Mouse (Mus musculus): ENCODE results near the gene Tnfaip8l1.
A peak's percentile ranks its signal among the peaks of the same experiment; 100 is the strongest.

Tnfaip8l1 gene

GRCm38 (mm10) chr17:56185281-56186141, 23.2 kb downstream of the Tnfaip8l1 start:
- peak; percentile 72 for DNase-seq

DNA sequence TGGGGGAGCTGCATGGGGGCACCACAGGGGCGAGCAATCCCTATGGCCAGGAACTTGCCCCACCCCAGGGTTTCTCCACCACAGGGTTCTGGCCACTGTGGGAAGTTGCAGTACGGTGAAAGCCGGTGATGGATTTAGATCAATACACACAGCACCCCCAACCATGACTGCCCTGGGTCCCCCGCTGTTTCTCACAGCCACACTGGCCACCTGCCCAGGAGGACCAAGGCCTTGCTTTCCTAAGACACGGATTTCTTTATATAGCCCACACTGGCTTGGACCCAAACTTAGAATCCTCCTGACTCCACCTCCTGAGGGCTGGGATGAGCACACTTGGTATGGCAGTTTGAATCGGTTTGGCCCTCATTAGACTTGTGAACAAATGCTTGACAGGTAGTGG, 29.0 kb downstream of the Tnfaip8l1 start:
- DNase-seq: no peak

DNA sequence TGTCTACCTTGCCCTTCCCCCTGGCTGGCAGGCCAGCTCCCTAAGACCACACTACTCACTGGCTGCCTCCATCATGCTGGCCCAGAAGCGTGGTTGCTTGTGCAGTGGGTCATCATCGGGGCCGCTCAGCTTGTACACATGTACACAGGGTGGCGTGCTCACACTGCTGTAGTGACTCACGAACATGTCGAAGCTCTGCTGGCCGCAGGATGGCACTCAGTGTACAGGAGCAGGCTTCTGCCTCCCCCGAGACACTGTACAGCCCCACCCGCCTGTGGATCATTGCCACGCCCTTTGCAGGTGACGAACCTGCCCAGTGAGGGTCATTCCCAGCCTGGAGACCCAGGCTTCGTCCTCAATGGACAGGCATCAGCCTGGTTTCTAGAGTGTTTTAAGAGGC, 32.1 kb downstream of the Tnfaip8l1 start:
- no peak for DNase-seq

- DNase-seq: peak; percentile 55
Measured at GRCm38 (mm10) chr17:56194765-56195164, 32.5 kb downstream of the Tnfaip8l1 start.

- no peak for DNase-seq
Measured at GRCm38 (mm10) chr17:56196860-56197259, 34.6 kb downstream of the Tnfaip8l1 start.

GRCm38 (mm10) chr17:56200586-56200985, 38.3 kb downstream of the Tnfaip8l1 start:
- no peak for DNase-seq

- no peak for DNase-seq
Measured at GRCm38 (mm10) chr17:56201642-56202041, 39.4 kb downstream of the Tnfaip8l1 start.

- no peak for DNase-seq
Measured at GRCm38 (mm10) chr17:56202476-56202875, 40.2 kb downstream of the Tnfaip8l1 start.

- no peak for DNase-seq
Measured at GRCm38 (mm10) chr17:56203729-56204128, 41.5 kb downstream of the Tnfaip8l1 start.

DNA sequence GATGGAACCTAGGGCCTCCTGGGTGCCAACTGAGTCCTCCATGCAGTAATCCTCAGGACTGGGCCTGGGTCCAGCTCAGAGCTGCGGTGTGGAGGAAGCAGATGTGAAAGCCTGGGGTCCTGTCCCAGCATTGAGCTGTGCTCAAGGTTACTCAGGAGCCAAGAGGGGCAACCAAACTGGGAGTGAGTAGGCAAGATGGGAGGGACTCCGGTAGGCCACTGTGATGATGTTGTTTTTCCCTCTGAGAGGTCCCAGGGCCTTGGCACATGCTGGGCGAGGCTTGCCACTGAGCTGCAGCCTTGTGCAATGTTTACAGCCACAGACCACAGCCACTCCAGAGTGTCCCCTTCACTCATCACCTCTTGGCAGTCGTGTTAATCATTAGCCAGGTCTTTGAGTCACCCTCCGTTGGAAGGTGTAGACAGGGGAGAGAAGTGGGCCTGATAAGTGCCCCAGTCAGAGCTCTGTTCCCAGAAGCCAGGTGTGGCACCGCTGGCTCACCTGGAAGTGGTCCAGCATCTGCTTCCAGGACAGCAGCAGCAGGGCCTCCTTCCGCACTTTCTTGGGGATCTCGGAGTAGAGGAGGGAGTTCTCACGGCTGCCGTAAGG, 44.1 kb downstream of the Tnfaip8l1 start:
- DNase-seq: no peak

- no peak for DNase-seq
Measured at GRCm38 (mm10) chr17:56206986-56207674, 44.9 kb downstream of the Tnfaip8l1 start.

DNA sequence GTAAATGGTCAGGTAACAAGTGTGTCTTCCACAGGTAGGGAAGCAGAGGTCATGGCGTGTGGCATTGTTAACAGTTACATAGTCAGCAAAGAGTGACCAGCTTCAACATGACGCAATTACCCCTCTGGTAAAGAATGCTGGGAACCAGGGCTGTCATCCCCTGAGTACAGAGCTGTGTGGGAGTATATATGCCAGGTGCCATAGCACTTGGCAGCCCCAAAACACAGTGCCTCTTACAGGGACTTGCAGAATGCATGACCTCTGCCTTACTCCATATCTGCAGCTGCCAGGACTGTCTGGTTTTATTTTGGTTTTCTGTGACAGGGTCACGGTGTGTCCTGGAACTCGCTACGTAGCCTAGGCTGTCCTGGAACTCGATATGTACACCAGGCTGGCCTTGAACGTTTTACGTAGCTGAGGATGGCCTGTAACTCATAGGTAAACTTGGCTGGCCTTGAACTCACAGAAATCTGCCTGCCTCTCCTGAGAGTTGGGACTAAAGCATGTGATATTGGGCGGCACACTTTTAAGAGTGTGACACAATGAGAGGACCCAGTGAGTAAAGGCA, 45.8 kb downstream of the Tnfaip8l1 start:
- no peak for DNase-seq

DNA sequence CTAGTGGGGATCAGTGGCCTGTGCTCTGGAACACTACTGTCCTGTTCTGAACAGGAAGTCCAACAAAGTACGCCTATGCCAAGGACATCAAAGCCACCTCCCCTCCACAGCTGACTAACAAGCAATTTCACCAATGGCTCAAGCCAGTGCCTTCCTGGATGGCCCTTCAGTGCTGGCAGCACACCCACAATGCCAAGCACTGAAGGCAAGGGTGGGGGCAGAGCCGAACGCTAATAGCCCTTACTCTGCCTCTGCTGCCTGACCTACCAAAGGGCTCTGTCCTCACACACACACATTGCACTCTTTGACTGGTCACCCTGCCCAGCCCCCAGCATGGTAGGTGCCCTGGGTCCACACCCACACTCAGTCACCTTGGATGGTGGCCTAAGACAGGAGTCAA, 46.5 kb downstream of the Tnfaip8l1 start:
- DNase-seq: no peak

DNA sequence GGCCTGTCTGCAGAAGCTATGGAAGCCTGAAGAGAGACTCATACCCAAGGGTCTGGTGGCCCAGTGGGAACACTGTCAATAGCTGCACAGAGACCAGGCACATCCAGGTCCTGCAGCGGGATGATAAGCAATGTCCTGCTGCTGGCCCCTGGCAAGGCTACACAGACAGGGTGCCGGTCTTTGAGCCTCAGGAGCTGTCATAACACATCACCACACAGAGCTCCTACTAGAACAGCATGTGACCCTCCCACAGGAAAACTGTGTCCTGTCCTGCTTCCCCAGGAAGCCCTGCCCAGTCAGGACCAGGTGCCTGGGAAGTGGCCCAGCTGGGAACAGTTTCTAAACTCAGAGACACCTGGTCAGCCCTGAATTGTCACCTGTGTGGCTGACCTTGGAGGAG, 48.8 kb downstream of the Tnfaip8l1 start:
- peak; percentile 17 for DNase-seq

GRCm38 (mm10) chr17:56212676-56213075, 50.4 kb downstream of the Tnfaip8l1 start:
- no peak for DNase-seq

DNA sequence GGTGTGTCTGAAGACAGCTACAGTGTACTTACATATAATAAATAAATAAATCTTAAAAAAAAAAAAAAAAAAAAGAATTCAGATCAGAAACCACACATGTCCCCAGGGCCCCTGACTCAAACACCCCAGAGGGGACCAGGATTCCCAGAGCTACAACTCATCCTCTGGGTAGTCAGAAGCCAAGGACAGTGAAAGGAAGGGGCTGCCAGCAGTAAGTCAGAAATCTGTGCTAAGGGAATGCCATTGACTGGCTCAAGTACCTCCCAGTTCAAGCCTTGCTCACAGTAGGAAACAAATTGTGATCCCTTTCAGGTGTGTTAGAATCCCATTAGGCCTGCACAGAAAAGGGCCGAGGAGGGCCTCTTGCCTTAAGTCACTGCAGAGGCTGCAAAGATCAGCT, 52.0 kb downstream of the Tnfaip8l1 start:
- DNase-seq: no peak

DNA sequence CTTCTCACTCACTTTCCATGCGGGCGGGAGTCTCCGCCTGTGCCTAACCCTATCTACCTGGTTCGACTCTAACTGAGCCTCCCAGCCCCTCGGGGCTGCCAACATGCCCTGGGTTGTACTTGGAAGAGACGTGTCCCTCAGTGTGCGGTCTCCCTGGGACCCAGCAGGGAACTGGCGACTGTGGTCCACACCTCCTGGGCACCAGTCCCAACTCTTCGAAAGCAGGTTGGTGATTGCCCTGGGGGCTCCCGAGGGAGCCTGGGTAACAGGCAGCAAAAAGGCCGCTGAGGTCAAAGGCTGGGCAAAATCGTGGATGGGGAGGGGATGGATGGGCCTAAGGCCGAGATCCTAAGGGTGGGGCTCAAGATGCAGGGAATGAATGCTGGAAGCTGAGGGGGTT, 55.4 kb downstream of the Tnfaip8l1 start:
- DNase-seq: peak; percentile 14

GRCm38 (mm10) chr17:56218377-56219191, 56.3 kb downstream of the Tnfaip8l1 start, which contains the start of gene Dpp9:
Gene Dpp9 (minus strand): TSS chr17:56218905.
- DNase-seq: peak; percentile 95

GRCm38 (mm10) chr17:56219251-56219650, 57.0 kb downstream of the Tnfaip8l1 start:
- DNase-seq: peak; percentile 13

GRCm38 (mm10) chr17:56219805-56220204, 57.5 kb downstream of the Tnfaip8l1 start:
- peak; percentile 77 for DNase-seq
